Mouse (Mus musculus) urinary bladder, postnatal 36 days (tissue): Measurements from ENCODE around the gene Rps6kc1.

Source experiments
- DNase-seq, 2 experiments: peaks; one replicate each; pipeline ENCODE4 v3.0.0; 2022; ENCODE audit warnings: low spot score in 2 of 2, mixed read lengths in 1 of 2

The Rps6kc1 gene

DNA sequence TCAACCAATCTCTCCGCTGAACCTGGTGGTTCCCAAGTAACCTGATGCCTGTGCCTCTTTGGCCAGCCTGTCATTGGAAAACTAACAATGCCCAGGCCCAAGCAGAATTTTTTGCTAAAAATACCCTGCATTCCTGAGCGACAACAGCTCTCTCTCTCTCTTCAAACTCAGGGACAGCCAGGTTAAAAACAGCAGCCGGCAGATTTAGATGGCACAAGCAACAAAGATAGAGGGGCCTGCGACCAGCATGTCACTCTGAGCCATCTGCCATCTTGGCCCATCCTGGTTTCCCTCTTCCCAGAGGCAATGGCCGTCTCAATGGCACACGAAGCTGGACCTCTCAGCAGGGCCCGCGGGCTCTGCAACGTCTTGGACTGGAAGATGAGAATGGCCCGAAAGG is 242.5 kb downstream of the Rps6kc1 start:
- no peak for DNase-seq

DNA sequence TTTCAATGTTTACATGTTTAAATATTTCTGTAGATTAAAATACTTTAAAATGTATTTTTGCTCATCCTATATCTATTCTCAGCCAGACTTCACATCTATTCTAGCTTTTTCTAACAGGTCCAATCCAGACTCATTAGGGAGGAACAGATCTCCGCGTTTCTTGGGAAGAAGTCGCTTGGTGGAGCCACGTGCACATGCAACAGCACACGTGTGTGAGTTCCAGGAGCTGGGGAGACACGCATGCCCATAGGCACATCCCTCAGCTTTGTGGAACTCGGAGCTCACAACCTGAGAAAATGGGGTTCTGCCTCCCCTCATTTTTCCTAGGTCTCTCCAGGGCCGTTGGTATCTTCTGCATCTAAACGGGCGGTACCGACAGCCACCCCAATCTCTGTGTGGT is 243.7 kb downstream of the Rps6kc1 start:
- DNase-seq = no peak

DNA sequence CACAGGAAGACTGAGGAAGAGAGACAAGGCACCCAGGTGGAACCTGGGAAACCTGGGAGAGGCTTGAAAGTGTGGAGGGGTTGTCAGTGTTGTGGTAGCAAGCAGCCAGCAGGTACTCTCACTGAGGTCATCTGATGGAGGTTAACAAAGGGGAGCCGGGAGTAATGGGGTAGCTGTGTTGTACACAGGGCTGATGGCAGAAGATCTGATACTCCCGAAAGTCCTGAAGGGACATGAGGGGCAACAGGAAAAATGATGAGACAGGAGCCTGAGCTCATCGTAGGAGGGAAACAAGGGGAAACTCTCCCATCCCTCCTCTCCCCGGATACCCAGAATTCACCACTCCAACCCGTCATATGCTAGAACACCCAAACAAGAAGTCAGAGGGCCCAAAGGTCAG is 244.2 kb downstream of the Rps6kc1 start:
- no peak for DNase-seq

DNA sequence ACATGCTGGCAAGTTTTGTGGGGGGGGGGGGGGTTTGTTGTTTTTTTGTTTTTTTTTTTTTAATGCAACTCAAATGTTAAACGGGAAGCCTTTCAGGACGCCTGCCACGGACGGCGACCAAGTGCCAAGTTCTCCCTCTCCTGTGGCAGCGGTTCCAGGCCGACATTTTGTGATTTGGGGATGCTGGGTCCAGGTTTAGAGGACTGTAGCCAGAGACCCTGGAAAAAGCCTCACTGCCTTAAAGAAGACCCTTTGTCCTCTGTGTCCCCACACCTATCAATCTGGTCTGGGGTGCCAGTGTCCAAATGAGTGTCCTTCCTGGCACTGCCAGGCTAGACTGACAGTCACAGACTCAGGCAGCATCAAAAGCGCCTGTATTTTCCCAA is 246.1 kb downstream of the Rps6kc1 start:
- no peak for DNase-seq

DNA sequence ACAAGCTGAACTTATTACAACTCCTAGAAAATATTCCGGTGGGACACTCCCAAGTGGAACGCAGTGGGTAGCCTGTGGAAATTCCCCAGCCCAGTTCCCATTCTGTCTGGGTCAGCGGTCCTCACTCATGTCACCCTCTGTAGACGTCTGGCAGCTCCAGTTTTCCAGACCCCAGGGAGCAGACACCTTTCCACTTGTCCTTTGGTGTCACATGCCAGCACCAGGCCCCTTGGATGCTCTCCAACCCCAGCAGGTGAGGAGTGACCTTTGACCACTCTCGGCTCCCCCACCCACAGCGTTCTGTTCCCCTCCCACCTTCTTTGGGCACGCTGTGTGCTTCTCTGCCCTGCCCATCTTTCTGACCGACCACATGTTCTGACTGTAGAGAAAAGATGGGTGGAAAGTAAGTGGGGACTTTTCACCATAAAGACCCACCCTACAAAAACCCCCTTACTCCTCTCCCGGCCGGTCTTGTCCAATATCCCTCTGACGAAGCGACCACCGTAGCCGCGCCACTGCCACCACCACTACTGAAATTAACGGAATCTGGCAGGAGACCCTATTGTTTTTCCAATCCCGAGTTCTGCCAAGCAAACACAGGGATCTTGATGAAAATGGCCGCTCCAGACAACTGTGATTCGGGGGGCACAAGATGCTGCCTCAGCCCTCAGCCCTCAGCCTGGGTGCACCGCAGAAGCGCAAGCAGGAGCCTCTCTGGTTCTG is 246.6 kb downstream of the Rps6kc1 start:
- DNase-seq = no peak

DNA sequence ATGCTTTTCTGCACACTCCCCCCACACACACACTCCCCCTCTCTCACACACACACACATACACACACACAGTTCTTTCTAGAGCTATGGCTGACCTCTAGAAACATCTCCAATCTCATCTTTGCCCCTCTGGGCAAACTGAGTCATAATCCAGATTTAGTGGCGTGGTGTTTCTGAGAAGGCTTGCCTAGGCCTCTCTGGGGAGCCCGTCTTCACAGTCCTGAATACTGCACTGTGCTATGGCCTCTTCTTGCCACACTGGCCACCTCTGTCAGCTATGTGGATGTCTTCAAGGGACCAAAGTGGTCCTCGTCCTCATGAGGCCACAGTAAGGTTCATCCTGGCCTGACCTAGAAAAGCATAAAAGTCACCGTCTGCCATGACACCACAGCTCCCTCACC is 247.6 kb downstream of the Rps6kc1 start:
- no peak for DNase-seq

DNA sequence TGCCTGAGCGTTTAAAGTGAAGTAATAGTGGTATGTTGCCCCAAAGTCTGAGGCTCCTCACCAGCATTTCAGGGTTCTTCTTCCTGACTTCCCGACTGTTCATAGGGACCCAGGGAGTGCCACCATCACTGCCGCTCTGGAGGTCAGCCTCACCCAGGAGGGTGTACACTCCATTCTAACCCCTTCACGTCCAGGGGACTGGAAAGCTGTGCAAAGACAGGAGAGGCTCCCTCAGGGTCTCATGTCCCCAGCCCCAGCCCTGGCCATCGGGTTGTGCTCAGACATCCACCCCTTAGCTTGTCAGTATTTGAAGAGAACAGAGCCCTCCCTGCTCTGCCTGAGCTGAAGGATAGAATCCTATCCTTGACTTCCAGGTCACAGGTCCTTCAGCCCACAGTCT is 248.8 kb downstream of the Rps6kc1 start:
- no peak for DNase-seq

DNA sequence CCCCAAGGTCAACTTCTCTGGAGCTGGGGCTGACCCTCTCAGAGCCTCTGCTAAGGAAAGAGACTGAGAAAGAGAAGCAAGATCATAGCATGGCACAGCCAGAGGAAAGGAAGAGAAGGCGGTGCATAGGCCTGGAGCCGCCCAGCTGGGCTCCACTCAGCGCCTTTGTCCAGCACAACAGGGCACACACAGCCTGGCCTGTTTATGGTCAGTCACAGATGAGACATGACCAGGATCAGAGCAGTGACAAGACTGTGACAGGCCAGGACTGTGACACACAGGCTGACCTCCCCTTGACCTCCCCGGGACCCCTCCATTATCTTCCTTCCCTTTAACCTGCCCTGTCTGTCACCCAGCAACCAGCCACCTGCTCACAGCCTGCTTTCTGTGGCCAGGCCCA is 249.8 kb downstream of the Rps6kc1 start:
- no peak for DNase-seq

DNA sequence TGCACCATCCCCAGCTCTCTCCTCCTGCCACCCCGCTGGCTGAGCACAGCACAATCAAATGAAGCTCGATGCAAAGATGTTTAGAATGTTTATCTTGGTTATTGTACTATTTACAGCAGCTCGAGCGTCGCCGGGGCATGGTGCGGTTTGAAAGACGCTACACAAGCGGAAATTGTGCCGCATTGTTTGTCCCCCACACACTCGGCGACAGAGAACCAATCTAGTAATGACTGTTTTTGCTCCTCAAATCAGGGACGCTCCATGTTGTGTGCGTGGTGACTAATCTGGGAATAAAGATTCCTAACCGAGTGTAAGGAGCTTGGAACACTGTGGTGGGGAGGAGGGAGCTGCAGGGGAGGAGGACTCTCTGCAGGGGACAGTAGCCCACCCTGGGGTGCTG is 250.3 kb downstream of the Rps6kc1 start:
- no peak for DNase-seq

DNA sequence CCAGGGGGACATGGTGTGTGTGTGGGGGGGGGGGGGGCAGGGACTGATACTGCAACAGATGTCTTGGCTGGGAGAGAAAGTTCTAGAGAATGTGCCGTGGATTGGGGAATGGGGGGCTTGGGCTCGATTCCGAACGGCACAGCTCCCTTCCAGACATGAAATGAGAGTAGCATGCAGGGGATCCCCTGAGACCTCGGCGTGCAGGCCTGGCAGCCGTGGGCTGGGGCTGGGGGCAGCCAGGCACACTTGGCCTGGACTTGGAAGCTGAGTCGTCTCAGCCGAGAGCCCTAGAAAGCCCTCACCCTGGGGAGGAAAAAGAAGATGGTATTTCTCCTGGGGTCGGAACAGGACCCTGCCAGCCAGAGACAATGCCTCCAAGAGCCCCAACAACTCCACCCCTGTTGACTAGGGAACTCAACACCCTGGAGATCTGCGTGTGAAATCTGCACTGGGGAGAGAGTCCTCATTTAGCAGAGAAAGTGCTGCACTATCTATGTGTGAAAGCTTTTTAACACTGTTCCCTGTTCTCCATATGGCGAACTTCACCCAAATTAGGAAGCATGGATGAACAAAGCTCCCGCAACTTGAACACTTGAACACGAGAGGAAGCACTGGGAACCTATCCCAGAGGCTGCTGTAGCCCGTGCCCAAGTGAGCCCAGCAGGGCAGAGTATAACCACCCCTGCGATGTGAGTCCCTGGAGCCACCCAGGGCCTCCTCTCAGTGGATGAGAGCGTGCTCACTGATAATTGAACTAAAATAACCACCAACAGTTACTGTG is 251.7 kb downstream of the Rps6kc1 start:
- DNase-seq = no peak

DNA sequence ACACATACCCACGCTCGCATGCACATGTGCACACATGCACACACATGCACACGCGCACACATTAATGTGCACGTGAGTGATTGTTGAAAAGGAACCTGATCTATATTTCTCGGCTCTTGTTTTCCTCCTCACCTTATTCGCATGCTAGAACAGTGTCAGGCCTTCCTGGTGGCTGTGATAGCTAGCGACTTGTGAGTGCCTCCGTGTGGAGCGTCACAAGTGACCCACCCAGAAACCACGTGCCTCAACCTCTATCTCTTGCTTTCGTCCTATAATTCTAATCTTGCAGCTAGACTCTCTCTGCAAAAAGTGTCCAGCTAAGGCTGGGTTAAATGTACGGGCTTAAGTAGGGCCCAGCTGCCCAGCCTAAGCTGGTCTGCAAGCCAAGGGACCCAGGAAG is 253.3 kb downstream of the Rps6kc1 start:
- DNase-seq = no peak

DNA sequence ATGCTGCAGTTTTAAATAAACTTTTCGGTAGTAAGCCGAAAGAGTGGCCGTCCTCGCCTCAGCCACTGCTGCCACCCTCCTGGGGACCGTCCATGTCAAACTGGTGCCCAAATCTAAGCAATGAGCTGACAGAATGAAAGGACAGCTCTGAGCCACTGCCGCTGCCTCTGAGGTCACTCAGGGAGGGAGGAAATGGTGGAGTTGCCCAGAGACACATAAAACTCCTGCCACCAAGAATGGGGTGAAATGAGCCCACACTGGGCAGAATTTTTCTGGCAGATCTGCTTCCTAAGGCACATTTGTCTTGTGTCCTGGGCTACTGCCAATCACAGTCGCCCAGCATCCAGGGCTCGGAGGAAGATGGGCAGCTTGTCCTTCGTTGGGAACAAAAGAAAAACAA is 255.5 kb downstream of the Rps6kc1 start:
- no peak for DNase-seq

DNA sequence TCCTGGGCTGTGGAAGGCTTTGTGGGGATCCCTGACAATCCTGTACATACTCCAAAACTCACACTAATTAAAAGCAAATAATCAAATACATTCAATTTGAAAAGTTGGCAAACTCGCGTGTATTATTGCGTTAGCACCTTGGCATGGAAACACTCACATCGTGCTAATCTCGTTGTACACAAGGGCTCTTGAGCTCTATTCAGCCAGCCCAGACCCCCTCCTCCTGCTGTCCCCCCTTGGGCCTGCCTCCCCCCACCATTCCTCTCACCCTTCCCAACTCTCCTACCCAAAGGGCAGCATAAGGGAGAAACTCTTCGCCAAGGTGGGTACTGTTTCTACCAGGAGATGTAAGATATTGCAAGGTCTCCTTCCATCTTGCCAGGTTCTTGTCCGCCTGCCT is 255.9 kb downstream of the Rps6kc1 start:
- DNase-seq = no peak

DNA sequence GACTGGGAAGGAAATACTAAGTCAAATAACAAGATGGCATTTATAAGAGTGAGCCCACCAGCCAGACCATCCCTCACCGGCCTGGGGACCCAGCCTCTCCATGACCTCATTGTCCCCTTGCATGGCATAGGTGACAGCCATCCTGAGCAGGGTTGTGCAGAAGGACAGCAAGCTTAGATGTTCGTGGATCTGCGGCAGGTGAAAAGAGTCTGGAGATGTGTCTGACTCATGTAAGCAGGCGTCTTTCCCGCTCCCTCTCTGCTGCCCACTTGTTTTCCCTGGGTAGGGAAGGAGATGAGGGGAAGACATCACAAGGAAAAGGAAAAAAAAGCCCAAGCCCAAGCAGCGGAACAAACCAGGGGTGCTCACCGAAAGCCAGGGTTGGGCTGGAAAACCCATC is 256.5 kb downstream of the Rps6kc1 start:
- no peak for DNase-seq

DNA sequence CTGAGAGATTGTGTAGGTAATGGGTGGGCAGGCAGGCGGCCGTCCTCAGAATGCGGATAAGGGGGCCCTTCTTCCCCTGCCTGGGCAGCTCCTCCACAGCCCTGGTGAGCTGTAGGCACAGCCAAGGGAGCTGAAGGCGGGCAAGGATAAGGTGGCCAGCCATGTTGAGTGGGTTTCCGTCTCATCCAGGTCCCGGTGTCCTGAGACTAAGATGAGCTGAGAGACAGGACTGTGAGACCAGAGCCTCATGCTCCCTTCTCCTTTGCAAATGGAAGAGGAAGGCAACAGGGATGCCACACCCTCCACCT is 256.9 kb downstream of the Rps6kc1 start:
- no peak for DNase-seq

DNA sequence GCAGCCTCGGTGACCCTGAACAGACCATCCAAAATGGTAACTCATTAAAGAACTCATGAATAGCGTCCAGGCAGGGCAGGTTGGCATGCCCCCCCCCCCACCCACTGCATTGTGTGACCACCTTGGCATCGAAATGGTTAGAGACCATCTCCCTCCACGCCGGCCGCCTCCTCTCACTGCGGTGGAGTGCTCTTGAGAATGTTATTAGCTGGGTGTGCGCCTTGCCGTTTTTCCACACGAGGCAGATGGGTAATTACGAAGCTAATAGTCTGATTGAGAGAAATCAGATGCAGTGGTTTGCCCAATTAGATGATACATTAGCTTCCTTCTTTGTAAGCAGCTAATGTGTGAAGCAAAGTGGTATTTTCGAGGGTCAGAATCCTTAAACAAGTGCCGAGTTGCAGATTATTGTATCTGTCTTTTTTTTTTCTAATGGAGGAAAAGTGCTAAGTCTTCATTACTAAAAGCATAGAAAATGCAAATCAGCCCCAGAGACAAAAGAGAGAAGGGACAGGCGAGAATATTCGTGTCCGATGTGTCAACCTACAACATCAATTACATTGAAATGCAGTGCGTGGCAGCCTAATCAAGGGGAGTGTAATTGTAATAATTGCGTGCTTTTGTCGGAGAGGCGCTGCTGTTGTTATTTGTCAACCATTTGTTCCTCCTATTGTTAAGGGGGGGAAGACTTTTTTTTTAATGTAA is 257.4 kb downstream of the Rps6kc1 start:
- no peak for DNase-seq

DNA sequence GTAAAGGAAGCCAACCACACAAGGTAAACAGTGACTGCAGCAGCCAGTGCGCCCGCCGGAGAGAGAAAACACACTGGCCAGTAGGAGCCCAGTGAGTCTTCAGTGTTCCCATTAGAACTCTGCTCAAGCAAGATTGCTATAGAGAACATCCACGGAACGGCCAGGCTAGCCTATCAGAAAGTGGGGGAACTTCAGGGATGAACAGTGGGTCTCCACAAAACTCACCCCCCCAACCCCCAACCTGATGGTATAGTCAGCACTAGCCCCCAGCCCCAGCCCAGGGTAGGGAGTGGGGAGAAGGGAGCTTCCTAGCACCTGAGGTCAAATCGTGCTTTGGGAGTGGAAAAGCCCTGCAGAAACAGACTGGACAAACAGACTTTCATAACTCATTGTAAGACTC is 258.5 kb downstream of the Rps6kc1 start:
- no peak for DNase-seq
